Mouse (Mus musculus): ENCODE data around the gene Zfp112. TPM values are rescaled to one million over a fixed set of nuclear protein-coding genes. Genes with fewer than 3 reads are reported as not detected.

The Zfp112 gene
- polyA plus RNA-seq, 1 experiment from 2014 or later = 9.9 TPM

- ATAC-seq (ENCODE audit: low FRiP score, low read depth) = no peak
- H3K36me3 ChIP-seq = no peaks in the 10 kb centered on the region
- peaks cover 4% of the 10 kb centered on the region; the same call in 1 of the 2 replicates for H3K4me1 ChIP-seq
- H3K4me2 ChIP-seq (replicated peaks) = no peak overlapping the region
- no peak overlapping the region for H3K9ac ChIP-seq
- 82% methylated on average over 4 of the region's 4 CpGs for WGBS
- H3K9me3 ChIP-seq = no peaks in the 10 kb centered on the region
- H3K27me3 ChIP-seq = no peaks in the 10 kb centered on the region
- H3K27ac ChIP-seq = no peak overlapping the region
- no peak overlapping the region for H3K4me3 ChIP-seq
Observed at GRCm38 (mm10) chr7:24116655-24117054, 4.5 kb downstream of the Zfp112 start.

- H3K9ac ChIP-seq = peak overlapping the region; percentile 85
- H3K27me3 ChIP-seq = no peaks in the 10 kb centered on the region
- peak overlapping the region; percentile 85 for H3K4me2 ChIP-seq (replicated peaks)
- peak; percentile 64 for ATAC-seq (ENCODE audit: low FRiP score, low read depth)
- H3K4me1 ChIP-seq = peaks cover 11% of the 10 kb centered on the region
- 19% methylated on average over 6 of the region's 6 CpGs for WGBS
- H3K4me3 ChIP-seq = peak overlapping the region; percentile 77
- no peak overlapping the region for H3K27ac ChIP-seq
- H3K9me3 ChIP-seq = no peaks in the 10 kb centered on the region; the same call in 1 of the 2 replicates
- peaks cover 25% of the 10 kb centered on the region for H3K36me3 ChIP-seq
Observed at GRCm38 (mm10) chr7:24133425-24133995, 21.4 kb downstream of the Zfp112 start.

GRCm38 (mm10) chr7:24133996-24134828 is 22.1 kb downstream of the Zfp112 start, which contains the start of gene Zfp235:
Zfp235 (plus strand) TSS chr7:24134169.
- 3% methylated on average over 32 of the region's 32 CpGs for WGBS
- peaks cover 32% of the 10 kb centered on the region for H3K36me3 ChIP-seq
- peak within 1 kb of the TSS; percentile 85 for H3K9ac ChIP-seq
- no peak within 1 kb of the TSS for H3K27ac ChIP-seq
- H3K9me3 ChIP-seq = no peaks in the 10 kb centered on the region; the same call in 1 of the 2 replicates
- H3K4me3 ChIP-seq = peak within 1 kb of the TSS; percentile 77
- peak within 1 kb of the TSS; percentile 85 for H3K4me2 ChIP-seq (replicated peaks)
- ATAC-seq (ENCODE audit: low FRiP score, low read depth) = peak; percentile 97
- H3K27me3 ChIP-seq = no peaks in the 10 kb centered on the region
- peaks cover 11% of the 10 kb centered on the region for H3K4me1 ChIP-seq

GRCm38 (mm10) chr7:24142566-24142965 is 30.5 kb downstream of the Zfp112 start:
- peaks cover 16% of the 10 kb centered on the region for H3K9me3 ChIP-seq
- 92% methylated on average over 6 of the region's 6 CpGs for WGBS
- H3K9ac ChIP-seq = no peak overlapping the region
- ATAC-seq (ENCODE audit: low FRiP score, low read depth) = no peak
- no peak overlapping the region for H3K4me3 ChIP-seq
- peaks cover 52% of the 10 kb centered on the region for H3K36me3 ChIP-seq
- H3K27ac ChIP-seq = no peak overlapping the region
- no peaks in the 10 kb centered on the region for H3K4me1 ChIP-seq
- no peak overlapping the region for H3K4me2 ChIP-seq (replicated peaks)
- H3K27me3 ChIP-seq = no peaks in the 10 kb centered on the region

GRCm38 (mm10) chr7:24153272-24153671 is 41.2 kb downstream of the Zfp112 start:
- no peak for ATAC-seq (ENCODE audit: low FRiP score, low read depth)
- H3K36me3 ChIP-seq = no peaks in the 10 kb centered on the region
- 7% methylated on average over 1 of the region's 1 CpGs for WGBS

GRCm38 (mm10) chr7:24172191-24172590 is 60.1 kb downstream of the Zfp112 start:
- 64% methylated on average over 4 of the region's 4 CpGs for WGBS

More at GRCm38 (mm10) chr7:24153272-24153671, 41.2 kb downstream of the Zfp112 start:
- Histone ChIP-seq H3K4me2 (replicated peaks) (no peak overlapping the region), H3K9me3 (0 out of 2 replicates have a peak, but pooled peaks cover under 1% of the 10 kb centered on the region), H3K4me1 (no peaks in the 10 kb centered on the region), H3K4me3 (no peak overlapping the region), H3K27me3 (no peaks in the 10 kb centered on the region), H3K27ac (no peak overlapping the region), H3K9ac (no peak overlapping the region)

GRCm38 (mm10) chr7:24174618-24175336 is 62.7 kb downstream of the Zfp112 start, which contains the start of gene Zfp114:
Zfp114 (plus strand) TSS chr7:24175060.
- peak within 1 kb of the TSS; percentile 78 for H3K9ac ChIP-seq
- H3K4me1 ChIP-seq = no peaks in the 10 kb centered on the region
- no peaks in the 10 kb centered on the region for H3K27me3 ChIP-seq
- H3K4me3 ChIP-seq = peak within 1 kb of the TSS; percentile 61
- peak within 1 kb of the TSS; percentile 62 for H3K4me2 ChIP-seq (replicated peaks)
- H3K36me3 ChIP-seq = no peaks in the 10 kb centered on the region; the same call in 1 of the 2 replicates
- no peaks in the 10 kb centered on the region for H3K9me3 ChIP-seq
- 12% methylated on average over 23 of the region's 23 CpGs for WGBS
- no peak within 1 kb of the TSS for H3K27ac ChIP-seq
- ATAC-seq (ENCODE audit: low FRiP score, low read depth) = peak; percentile 89

More at GRCm38 (mm10) chr7:24172191-24172590, 60.1 kb downstream of the Zfp112 start:
- ATAC-seq (ENCODE audit: low FRiP score, low read depth) = no peak
- Histone ChIP-seq H3K9me3 (no peaks in the 10 kb centered on the region), H3K36me3 (no peaks in the 10 kb centered on the region; the same call in 1 of the 2 replicates), H3K27me3 (no peaks in the 10 kb centered on the region), H3K9ac (no peak overlapping the region), H3K4me3 (no peak overlapping the region), H3K27ac (no peak overlapping the region), H3K4me1 (no peaks in the 10 kb centered on the region), H3K4me2 (replicated peaks) (no peak overlapping the region)

- Histone ChIP-seq H3K4me2 (replicated peaks) (peak overlapping the region; percentile 62), H3K27ac (no peak overlapping the region), H3K9ac (peak overlapping the region; percentile 78), H3K36me3 (no peaks in the 10 kb centered on the region; the same call in 1 of the 2 replicates), H3K27me3 (no peaks in the 10 kb centered on the region), H3K9me3 (no peaks in the 10 kb centered on the region), H3K4me1 (no peaks in the 10 kb centered on the region), H3K4me3 (peak overlapping the region; percentile 61)
- WGBS = 56% methylated on average over 6 of the region's 6 CpGs
- no peak for ATAC-seq (ENCODE audit: low FRiP score, low read depth)
Observed at GRCm38 (mm10) chr7:24175337-24175711, 63.2 kb downstream of the Zfp112 start.

Other genes with a start within 250 kb of the Zfp112 start
- gene Vmn1r177, start 245.9 kb upstream of the Zfp112 start, polyA plus RNA-seq (2015; fragmentation: Nextera tagmentation; extraction: Ambion mirVana) = not detected in 2 replicates
- gene Vmn1r178, start 220.3 kb upstream of the Zfp112 start, polyA plus RNA-seq (2015; fragmentation: Nextera tagmentation; extraction: Ambion mirVana) = not detected in 2 replicates
- gene Vmn1r179, start 185.3 kb upstream of the Zfp112 start, polyA plus RNA-seq (2015; fragmentation: Nextera tagmentation; extraction: Ambion mirVana) = not detected in 2 replicates
- not detected in 2 replicates for gene Vmn1r180, start 161.7 kb upstream of the Zfp112 start, polyA plus RNA-seq (2015; fragmentation: Nextera tagmentation; extraction: Ambion mirVana)
- not detected in 2 replicates for gene Vmn1r181, start 137.7 kb upstream of the Zfp112 start, polyA plus RNA-seq (2015; fragmentation: Nextera tagmentation; extraction: Ambion mirVana)
- not detected in 2 replicates for gene V1rd19, start 110.6 kb upstream of the Zfp112 start, polyA plus RNA-seq (2015; fragmentation: Nextera tagmentation; extraction: Ambion mirVana)
- not detected in 2 replicates for gene Vmn1r183, start 59.1 kb upstream of the Zfp112 start, polyA plus RNA-seq (2015; fragmentation: Nextera tagmentation; extraction: Ambion mirVana)
- gene Zfp180, start 30.4 kb upstream of the Zfp112 start, polyA plus RNA-seq (2015; fragmentation: Nextera tagmentation; extraction: Ambion mirVana) = 23.0 and 25.2 TPM in 2 replicates
- gene Zfp235, start 21.9 kb downstream of the Zfp112 start, polyA plus RNA-seq (2015; fragmentation: Nextera tagmentation; extraction: Ambion mirVana) = 21.3 and 22.0 TPM in 2 replicates
- gene Zfp114, start 62.7 kb downstream of the Zfp112 start, polyA plus RNA-seq (2015; fragmentation: Nextera tagmentation; extraction: Ambion mirVana) = 5.6 and 7.1 TPM in 2 replicates
- gene Zfp111, start 99.1 kb downstream of the Zfp112 start, polyA plus RNA-seq (2015; fragmentation: Nextera tagmentation; extraction: Ambion mirVana) = 10.5 and 11.3 TPM in 2 replicates
- gene Zfp109, start 125.2 kb downstream of the Zfp112 start, polyA plus RNA-seq (2015; fragmentation: Nextera tagmentation; extraction: Ambion mirVana) = 6.1 and 6.9 TPM in 2 replicates
- gene Zfp108, start 142.5 kb downstream of the Zfp112 start, polyA plus RNA-seq (2015; fragmentation: Nextera tagmentation; extraction: Ambion mirVana) = 5.4 and 5.5 TPM in 2 replicates
- 8.9 and 9.8 TPM in 2 replicates for gene Zfp93, start 158.1 kb downstream of the Zfp112 start, polyA plus RNA-seq (2015; fragmentation: Nextera tagmentation; extraction: Ambion mirVana)
- 54.1 and 63.5 TPM in 2 replicates for gene Zfp61, start 188.9 kb downstream of the Zfp112 start, polyA plus RNA-seq (2015; fragmentation: Nextera tagmentation; extraction: Ambion mirVana)
- 15.0 and 16.0 TPM in 2 replicates for gene Zfp94, start 204.4 kb downstream of the Zfp112 start, polyA plus RNA-seq (2015; fragmentation: Nextera tagmentation; extraction: Ambion mirVana)
- gene Tescl, start 221.6 kb downstream of the Zfp112 start, polyA plus RNA-seq (2015; fragmentation: Nextera tagmentation; extraction: Ambion mirVana) = not detected in 2 replicates
- gene Lypd5, start 236.9 kb downstream of the Zfp112 start, polyA plus RNA-seq (2015; fragmentation: Nextera tagmentation; extraction: Ambion mirVana) = not detected in 2 replicates